Mouse (Mus musculus) heart, embryonic 13.5 days (tissue): ENCODE data around the gene Snx29. TPM values are rescaled to one million over a fixed set of nuclear protein-coding genes. Genes with fewer than 3 reads are reported as not detected.

Experiments
- ATAC-seq: fragments of 200-750 bp; cut with Nextera tagmentation; 2 replicates; pipeline ENCODE4 v1.8.0; 2017; ENCODE audit warnings: moderate TSS enrichment; ENCODE audit not compliant: insufficient number of reproducible peaks, low FRiP score, low TSS enrichment; ENCODE audit errors: extremely low read depth
- H3K27ac ChIP-seq: fragments of 300-500 bp; sonication (generic); replicated peaks from 2 replicates; pipeline ENCODE4 v1.5.1; 2015; ENCODE audit warnings: moderate library complexity, mild to moderate bottlenecking, inconsistent platforms
- H3K27me3 ChIP-seq: fragments of 300-500 bp; sonication (generic); replicated peaks from 2 replicates; pipeline ENCODE4 v1.6.1; 2015; ENCODE audit warnings: mild to moderate bottlenecking, inconsistent platforms
- H3K36me3 ChIP-seq: fragments of 300-500 bp; sonication (generic); 2 replicates; pipeline ENCODE4 v1.6.1; 2015; ENCODE audit warnings: mild to moderate bottlenecking, inconsistent platforms
- H3K4me1 ChIP-seq: fragments of 300-500 bp; sonication (generic); 2 replicates; pipeline ENCODE4 v1.6.1; 2015; ENCODE audit warnings: inconsistent platforms
- H3K4me2 ChIP-seq: fragments of 300-500 bp; sonication (generic); 2 replicates; pipeline ENCODE4 v1.6.1; 2015; ENCODE audit warnings: inconsistent platforms, mild to moderate bottlenecking, moderate library complexity
- H3K4me3 ChIP-seq: fragments of 300-500 bp; sonication (generic); 2 replicates; pipeline ENCODE4 v1.5.1; 2015; ENCODE audit warnings: moderate library complexity, mild to moderate bottlenecking, inconsistent platforms
- H3K9ac ChIP-seq: fragments of 300-500 bp; sonication (generic); 2 replicates; pipeline ENCODE4 v1.6.1; 2015; ENCODE audit warnings: inconsistent platforms, mild to moderate bottlenecking, moderate library complexity
- H3K9me3 ChIP-seq: fragments of 300-500 bp; sonication (generic); 2 replicates; pipeline ENCODE4 v1.6.1; 2016; ENCODE audit warnings: inconsistent platforms
- WGBS: fragments of 180-500 bp; shearing (Covaris S2); methylation state at CpG from one replicate; pipeline ENCODE4 v1.1.7; 2015; ENCODE audit warnings: mixed read lengths; 5-methylcytosine and 5-hydroxymethylcytosine counted together
- polyA plus RNA-seq: library from polyadenylated mRNA; unstranded; fragments of >200 nt; fragmentation: Nextera tagmentation; extraction: Ambion mirVana; gene quantifications from 2 replicates; pipeline ENCODE4 v1.2.1, GENCODE M21; 2015

The Snx29 gene
- polyA plus RNA-seq, 1 experiment from 2014 or later: 6.0 TPM

- no peaks in the 10 kb centered on the region for H3K9me3 ChIP-seq
Measured at GRCm38 (mm10) chr16:11694386-11694785, 371.7 kb downstream of the Snx29 start.

GRCm38 (mm10) chr16:11696767-11697166 is 374.1 kb downstream of the Snx29 start:
- no peak overlapping the region for H3K9ac ChIP-seq
- no peak overlapping the region for H3K4me3 ChIP-seq
- no peaks in the 10 kb centered on the region for H3K36me3 ChIP-seq
- WGBS: 65% methylated on average over 3 of the region's 3 CpGs
- H3K9me3 ChIP-seq: no peaks in the 10 kb centered on the region
- ATAC-seq: no peak
- H3K27ac ChIP-seq: no peak overlapping the region
- no peak overlapping the region for H3K4me2 ChIP-seq
- no peaks in the 10 kb centered on the region for H3K27me3 ChIP-seq
- no peaks in the 10 kb centered on the region for H3K4me1 ChIP-seq

More at GRCm38 (mm10) chr16:11694386-11694785, 371.7 kb downstream of the Snx29 start:
- H3K36me3 ChIP-seq: no peaks in the 10 kb centered on the region
- peaks cover 14% of the 10 kb centered on the region for H3K4me1 ChIP-seq
- H3K4me2 ChIP-seq: no peak overlapping the region
- no peak for ATAC-seq
- 80% methylated on average over 4 of the region's 4 CpGs for WGBS
- H3K27me3 ChIP-seq: no peaks in the 10 kb centered on the region
- no peak overlapping the region for H3K4me3 ChIP-seq
- no peak overlapping the region for H3K27ac ChIP-seq
- no peak overlapping the region for H3K9ac ChIP-seq

GRCm38 (mm10) chr16:11697710-11698357 is 375.1 kb downstream of the Snx29 start:
- no peak overlapping the region for H3K27ac ChIP-seq
- no peaks in the 10 kb centered on the region for H3K4me1 ChIP-seq
- H3K36me3 ChIP-seq: no peaks in the 10 kb centered on the region
- H3K9me3 ChIP-seq: no peaks in the 10 kb centered on the region
- no peak overlapping the region for H3K4me2 ChIP-seq
- H3K9ac ChIP-seq: no peak overlapping the region
- no peak overlapping the region for H3K4me3 ChIP-seq
- no peaks in the 10 kb centered on the region for H3K27me3 ChIP-seq
- WGBS: 59% methylated on average over 8 of the region's 8 CpGs
- no peak for ATAC-seq

DNA sequence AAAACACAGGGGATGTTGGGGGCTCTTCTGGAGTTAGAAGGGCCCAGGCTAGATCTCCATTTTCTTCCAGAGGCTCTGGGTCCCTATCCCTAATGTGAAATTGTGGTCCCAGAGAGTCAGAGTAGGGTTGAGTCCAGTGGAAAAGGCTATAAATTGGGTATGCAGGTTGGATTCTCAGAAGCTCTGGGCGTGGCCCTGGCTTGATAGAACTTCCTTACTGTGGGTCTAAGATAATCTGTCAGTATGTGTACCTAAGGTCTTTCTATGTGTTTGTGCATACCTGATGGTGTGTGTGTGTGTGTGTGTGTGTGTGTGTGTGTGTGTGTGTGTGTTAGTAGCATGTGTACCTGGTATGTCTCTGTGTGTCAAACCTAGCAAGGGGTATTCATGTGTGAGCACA is 378.9 kb downstream of the Snx29 start:
- no peaks in the 10 kb centered on the region for H3K36me3 ChIP-seq
- no peak overlapping the region for H3K4me2 ChIP-seq
- H3K27ac ChIP-seq: no peak overlapping the region
- 95% methylated on average over 1 of the region's 1 CpGs for WGBS
- ATAC-seq: no peak
- H3K27me3 ChIP-seq: no peaks in the 10 kb centered on the region
- no peak overlapping the region for H3K4me3 ChIP-seq
- H3K4me1 ChIP-seq: peaks cover 8% of the 10 kb centered on the region
- H3K9me3 ChIP-seq: no peaks in the 10 kb centered on the region
- no peak overlapping the region for H3K9ac ChIP-seq

- Histone ChIP-seq H3K27me3 (no peaks in the 10 kb centered on the region), H3K4me1 (peaks cover 8% of the 10 kb centered on the region), H3K4me3 (no peak overlapping the region), H3K9ac (no peak overlapping the region), H3K27ac (no peak overlapping the region), H3K36me3 (no peaks in the 10 kb centered on the region), H3K9me3 (no peaks in the 10 kb centered on the region), H3K4me2 (no peak overlapping the region)
- ATAC-seq: no peak
- WGBS: 48% methylated on average over 5 of the region's 5 CpGs
Measured at GRCm38 (mm10) chr16:11704096-11704495, 381.4 kb downstream of the Snx29 start.

- Histone ChIP-seq H3K27me3 (no peaks in the 10 kb centered on the region), H3K36me3 (no peaks in the 10 kb centered on the region), H3K27ac (no peak overlapping the region), H3K4me3 (no peak overlapping the region), H3K4me1 (peaks cover 21% of the 10 kb centered on the region), H3K9me3 (no peaks in the 10 kb centered on the region), H3K9ac (no peak overlapping the region), H3K4me2 (no peak overlapping the region)
- 84% methylated on average over 4 of the region's 4 CpGs for WGBS
- ATAC-seq: no peak
Measured at GRCm38 (mm10) chr16:11705456-11705855, 382.7 kb downstream of the Snx29 start.

- WGBS: 91% methylated on average over 2 of the region's 2 CpGs
- Histone ChIP-seq H3K36me3 (no peaks in the 10 kb centered on the region), H3K4me2 (no peak overlapping the region), H3K4me1 (peaks cover 28% of the 10 kb centered on the region), H3K4me3 (no peak overlapping the region), H3K9ac (no peak overlapping the region), H3K27me3 (no peaks in the 10 kb centered on the region), H3K27ac (no peak overlapping the region), H3K9me3 (no peaks in the 10 kb centered on the region)
- ATAC-seq: no peak
Measured at GRCm38 (mm10) chr16:11708097-11708496, 385.4 kb downstream of the Snx29 start.

GRCm38 (mm10) chr16:11709382-11709781 is 386.7 kb downstream of the Snx29 start:
- no peaks in the 10 kb centered on the region for H3K27me3 ChIP-seq
- H3K9ac ChIP-seq: no peak overlapping the region
- no peak overlapping the region for H3K4me3 ChIP-seq
- H3K27ac ChIP-seq: peak overlapping the region; percentile 68
- 72% methylated on average over 4 of the region's 4 CpGs for WGBS
- no peak for ATAC-seq
- H3K9me3 ChIP-seq: no peaks in the 10 kb centered on the region
- peaks cover 26% of the 10 kb centered on the region for H3K4me1 ChIP-seq
- H3K4me2 ChIP-seq: no peak overlapping the region
- H3K36me3 ChIP-seq: no peaks in the 10 kb centered on the region

GRCm38 (mm10) chr16:11709999-11710667 is 387.4 kb downstream of the Snx29 start:
- H3K27ac ChIP-seq: peak overlapping the region; percentile 68
- no peaks in the 10 kb centered on the region for H3K27me3 ChIP-seq
- peak; percentile 33; the same call in 1 of the 2 replicates for ATAC-seq
- no peak overlapping the region for H3K4me3 ChIP-seq
- H3K9me3 ChIP-seq: no peaks in the 10 kb centered on the region
- H3K36me3 ChIP-seq: no peaks in the 10 kb centered on the region
- no peak overlapping the region for H3K9ac ChIP-seq
- H3K4me1 ChIP-seq: peaks cover 24% of the 10 kb centered on the region
- H3K4me2 ChIP-seq: no peak overlapping the region
- whole genome bisulfite sequencing: 49% methylated on average over 5 of the region's 5 CpGs

DNA sequence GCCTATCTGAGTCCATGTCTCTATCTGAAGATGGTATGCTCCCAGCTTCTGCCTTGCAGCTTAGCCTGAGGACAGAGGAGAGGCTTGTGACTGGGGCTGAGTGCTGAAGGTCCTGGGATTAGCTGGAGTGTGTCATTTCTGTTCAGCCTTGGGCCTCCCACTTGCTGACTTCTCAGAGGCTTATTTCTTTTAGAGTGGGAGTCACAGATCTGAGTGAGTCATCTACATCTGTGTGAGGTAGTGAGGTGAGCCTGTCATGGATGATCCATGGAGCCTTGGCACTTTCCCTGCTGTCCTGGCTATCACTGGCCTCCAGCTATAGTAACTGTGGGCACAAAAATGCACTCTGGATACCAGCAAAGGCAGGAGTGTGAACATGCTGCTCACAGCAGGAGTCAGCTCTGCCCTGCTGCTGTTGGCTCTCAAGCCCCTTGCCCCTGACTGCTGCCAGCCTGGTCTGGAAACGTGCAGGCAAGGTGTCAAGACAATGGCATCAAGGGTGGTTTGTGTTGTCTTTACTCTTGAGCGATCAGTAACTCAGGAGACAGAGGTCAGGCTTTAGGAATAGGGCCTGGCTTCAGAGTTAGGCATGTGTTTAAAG is 390.7 kb downstream of the Snx29 start:
- H3K36me3 ChIP-seq: no peaks in the 10 kb centered on the region
- H3K9me3 ChIP-seq: no peaks in the 10 kb centered on the region
- no peaks in the 10 kb centered on the region for H3K27me3 ChIP-seq
- H3K27ac ChIP-seq: no peak overlapping the region
- WGBS: 53% methylated on average over 2 of the region's 2 CpGs
- peaks cover 24% of the 10 kb centered on the region for H3K4me1 ChIP-seq
- no peak overlapping the region for H3K4me3 ChIP-seq
- H3K9ac ChIP-seq: no peak overlapping the region
- ATAC-seq: no peak
- H3K4me2 ChIP-seq: no peak overlapping the region

GRCm38 (mm10) chr16:11716932-11717331 is 394.2 kb downstream of the Snx29 start:
- Histone ChIP-seq H3K4me3 (no peak overlapping the region), H3K4me2 (no peak overlapping the region), H3K27me3 (no peaks in the 10 kb centered on the region), H3K9ac (no peak overlapping the region), H3K9me3 (no peaks in the 10 kb centered on the region), H3K36me3 (no peaks in the 10 kb centered on the region), H3K27ac (no peak overlapping the region), H3K4me1 (peaks cover 8% of the 10 kb centered on the region; the same call in 1 of the 2 replicates)
- WGBS: 78% methylated on average over 1 of the region's 1 CpGs
- no peak for ATAC-seq
